Mouse (Mus musculus): ENCODE data around the gene Ranbp6.

Ranbp6 gene

DNA sequence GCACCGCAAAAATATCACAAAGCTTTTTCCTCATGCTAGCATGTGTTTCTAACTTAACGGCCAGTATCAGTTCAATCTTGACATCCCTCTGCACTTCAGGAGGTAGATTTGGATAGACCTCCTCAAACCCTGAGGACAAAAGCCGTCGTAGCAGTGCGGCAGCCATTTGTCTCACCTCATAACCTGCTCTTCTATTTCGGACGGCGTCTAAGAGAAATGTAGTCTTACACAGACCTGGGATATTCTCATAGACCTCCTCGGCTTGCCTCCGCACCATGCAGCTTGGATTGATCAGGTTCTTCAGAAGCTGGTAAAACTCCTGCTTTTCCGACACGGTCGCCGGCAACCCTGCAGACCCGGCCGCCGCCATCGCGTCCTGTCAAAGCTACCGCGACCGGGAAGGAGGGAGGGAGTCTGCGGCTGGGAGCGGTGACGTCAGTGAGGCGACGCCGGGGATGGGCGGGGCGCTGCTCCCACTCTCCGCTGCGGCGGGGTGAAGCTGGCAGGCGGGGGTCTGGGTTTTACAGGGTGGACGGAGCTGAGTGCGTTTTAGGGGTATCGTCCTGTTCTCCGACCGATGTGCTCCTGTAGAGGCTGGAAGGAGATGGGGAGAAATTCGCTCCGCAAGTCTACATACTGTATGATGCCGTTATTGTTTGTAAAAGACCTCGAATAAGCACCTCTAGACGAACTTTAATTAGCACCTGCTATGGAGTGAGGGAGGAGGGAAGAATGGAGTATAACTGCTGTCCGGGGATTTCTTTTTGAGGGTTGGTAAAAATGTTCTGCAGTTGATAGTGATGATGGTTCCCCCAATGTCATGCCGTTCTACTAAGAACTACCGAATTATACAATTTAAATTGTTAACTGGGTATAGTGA is at the start of gene Ranbp6:
Ranbp6 (minus strand) TSS at position 394 of the 880 bp plus-strand sequence.
- peak; percentile 85 to 89 for DNase-seq (ENCODE audit: low spot score in 2 of 2)

DNA sequence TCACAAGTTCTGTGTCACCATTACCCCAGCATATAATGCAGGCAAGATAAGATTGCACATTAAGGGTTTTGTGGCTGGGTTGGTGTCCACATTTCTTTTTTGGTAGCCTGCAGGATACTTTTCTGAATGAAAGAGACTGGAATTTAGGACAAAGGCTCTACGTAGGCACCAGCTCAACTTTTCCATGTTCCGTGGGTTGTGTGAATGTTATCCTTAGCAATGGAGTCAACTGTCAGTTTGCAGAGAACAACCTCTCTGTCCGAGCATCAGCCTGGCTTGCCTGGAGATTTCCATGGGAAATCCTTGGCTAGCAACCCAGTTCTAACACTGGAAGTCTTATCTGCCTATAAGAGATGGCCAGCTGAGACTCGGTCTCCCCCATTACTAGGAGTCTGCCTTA is 48.0 kb upstream of the Ranbp6 start:
- no peak for DNase-seq (ENCODE audit: low spot score in 2 of 2)

DNA sequence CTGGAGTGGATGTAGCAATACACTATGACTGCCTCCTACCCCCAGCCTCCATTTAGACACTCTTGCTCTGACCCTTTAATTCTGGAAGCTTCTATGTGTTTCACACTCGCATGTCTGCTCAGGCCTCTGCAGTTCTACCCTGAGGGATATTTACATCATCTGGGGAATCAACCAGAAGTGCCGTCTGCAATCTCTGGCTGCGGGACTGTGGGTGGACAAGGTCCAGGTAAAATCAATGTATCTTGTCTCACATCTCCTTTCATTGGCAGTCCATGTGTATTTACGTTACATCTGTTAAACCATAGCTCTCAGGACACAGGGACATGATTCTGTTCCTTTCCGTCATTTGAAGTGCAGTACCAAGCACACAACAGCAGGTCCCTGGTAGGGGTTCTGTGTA is 44.5 kb upstream of the Ranbp6 start:
- no peak for DNase-seq (ENCODE audit: low spot score in 2 of 2)

DNA sequence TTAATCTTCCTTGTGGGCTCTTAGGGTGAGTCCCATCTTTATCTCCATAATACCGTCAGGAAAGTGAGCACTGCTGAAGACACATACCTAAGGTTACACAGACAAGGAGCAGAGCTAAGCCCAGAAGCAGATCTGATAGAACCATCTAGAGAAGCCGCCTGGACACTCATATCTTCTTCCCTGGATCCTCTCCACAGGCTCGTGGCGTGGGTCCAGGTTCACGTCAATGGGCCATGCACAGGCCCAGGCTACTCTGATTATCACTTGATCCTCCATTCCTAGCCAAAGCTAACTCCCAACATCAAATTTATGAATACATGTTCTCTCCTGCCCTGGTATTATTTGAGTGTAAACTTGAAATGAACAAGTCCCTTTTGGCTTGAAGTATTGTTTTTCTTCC is 40.9 kb upstream of the Ranbp6 start:
- DNase-seq (ENCODE audit: low spot score in 2 of 2): no peak

DNA sequence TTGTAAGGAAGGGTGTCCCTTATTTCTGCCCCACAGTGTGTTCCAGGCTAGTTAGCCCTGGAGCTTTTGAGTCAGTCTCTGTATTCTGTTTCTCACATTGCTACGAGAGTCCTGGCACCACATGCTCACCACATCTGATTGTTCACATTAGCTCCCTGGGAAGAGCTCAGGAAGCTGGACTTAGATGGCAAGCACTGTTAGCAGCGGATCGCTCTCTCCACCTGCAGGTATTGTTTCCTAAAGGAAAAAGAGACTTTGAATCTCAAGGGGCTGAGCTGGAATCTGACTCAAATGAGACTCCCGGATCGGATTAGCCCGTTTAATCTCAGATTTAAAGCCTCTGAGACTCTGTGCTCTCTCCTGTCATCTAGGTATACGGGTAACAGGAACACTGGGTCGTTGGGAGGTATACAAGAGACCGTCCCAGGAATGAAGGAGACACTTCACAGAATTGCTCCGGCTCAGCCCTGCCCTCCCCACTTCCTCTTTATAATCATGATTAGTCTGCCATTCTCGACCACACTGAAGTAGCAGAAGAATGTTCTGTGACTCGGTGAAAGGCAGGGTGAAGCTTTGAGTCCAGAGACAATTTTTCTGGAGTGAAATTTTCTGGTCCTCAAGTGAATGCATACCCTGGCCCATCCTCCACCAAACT is 38.4 kb upstream of the Ranbp6 start:
- no peak for DNase-seq (ENCODE audit: low spot score in 2 of 2)

DNA sequence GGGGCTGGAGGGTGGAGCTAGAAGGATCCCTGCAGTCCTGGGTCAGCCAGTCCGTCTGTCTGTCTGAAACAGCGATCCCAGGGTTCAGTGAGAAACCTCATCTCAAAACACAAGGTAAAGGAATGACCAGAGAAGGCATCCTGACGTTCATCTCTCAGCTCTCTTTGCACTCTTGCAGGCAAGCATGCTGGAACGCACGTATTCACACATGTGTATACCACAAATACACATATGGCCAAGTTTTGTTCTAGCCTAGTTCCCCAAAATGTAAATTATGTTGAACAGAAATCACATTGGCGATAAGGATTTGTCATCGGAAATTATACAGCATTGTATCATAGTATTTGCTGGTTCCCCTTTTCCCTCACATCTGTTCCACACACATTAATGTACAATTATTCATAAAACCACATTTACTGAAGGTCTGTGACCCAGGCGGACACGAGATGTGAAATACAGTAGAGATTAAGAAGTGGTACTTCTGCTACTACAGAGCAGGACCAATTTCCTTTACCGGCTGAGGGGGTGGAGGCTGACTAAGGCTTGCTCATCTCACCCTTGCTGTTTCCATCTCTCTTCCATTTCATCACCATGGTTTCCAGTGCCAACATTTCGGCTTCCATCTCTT is 37.3 kb upstream of the Ranbp6 start:
- no peak for DNase-seq (ENCODE audit: low spot score in 2 of 2)

DNA sequence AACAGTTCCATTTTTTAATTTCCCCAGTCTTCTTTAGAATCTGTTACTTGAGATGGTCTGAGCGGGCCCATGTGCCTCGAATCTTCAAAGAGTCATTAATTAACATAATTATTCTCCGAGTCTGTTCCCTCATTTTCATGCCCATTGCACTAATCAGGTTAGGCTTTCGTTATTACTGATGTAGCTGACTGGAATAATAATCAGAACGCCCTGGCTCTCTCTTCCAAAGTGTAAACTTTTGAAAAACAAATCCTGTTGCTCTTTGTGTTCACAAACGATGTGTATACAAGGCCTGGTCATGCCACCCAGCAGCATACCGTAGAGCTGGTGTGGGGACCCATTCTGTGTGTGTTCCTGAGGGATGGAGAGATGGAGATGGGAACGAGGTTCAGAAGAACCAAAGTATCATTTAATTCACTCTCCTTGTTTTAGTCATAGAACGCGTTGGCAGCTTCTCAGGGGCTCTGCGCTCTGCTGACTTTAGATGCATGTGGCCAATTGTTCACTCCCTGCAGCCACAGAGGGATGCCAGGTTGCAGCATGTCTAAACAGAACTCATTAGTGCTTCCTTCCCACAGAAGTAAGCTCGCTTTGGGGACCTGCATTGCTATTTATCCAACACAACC is 31.4 kb upstream of the Ranbp6 start:
- DNase-seq (ENCODE audit: low spot score in 2 of 2): no peak

DNA sequence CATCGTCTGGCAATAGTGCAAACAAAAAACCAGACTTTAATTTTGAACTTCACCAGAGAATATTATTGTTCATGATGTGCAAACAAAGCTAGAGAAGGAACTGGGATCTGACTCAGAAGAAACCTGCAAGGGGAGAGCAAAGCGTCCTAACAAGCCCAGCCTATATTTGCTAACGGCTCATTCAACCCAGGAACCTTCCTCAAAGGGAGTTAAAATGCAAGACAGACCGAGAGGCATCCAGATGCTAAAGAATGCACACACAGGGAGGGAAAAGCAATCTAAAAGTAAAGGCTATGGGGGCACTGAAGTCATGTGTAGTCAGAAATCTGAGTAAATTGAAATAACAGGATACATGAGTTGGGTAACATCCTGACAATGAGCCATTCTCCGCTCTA is 30.9 kb upstream of the Ranbp6 start:
- DNase-seq (ENCODE audit: low spot score in 2 of 2): no peak

DNA sequence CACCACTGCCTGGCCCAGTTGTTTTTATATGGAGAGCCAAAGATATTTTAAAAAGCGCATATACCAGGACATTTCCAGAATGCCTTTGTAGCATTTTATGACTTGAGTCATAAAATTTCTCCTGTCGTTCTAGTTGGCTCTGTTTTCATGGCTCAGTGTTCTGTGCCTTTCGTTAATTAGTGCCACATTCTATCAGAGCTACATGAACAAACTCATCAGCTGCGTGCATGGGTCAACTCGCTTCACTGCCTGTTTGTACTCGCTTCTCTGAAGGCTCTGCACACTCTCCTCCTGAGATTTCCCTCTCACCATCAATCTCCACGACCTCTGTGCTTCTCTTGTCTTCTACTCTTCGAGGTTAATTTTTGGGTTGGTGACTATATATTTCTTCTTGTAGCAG is 30.2 kb upstream of the Ranbp6 start:
- DNase-seq (ENCODE audit: low spot score in 2 of 2): no peak

DNA sequence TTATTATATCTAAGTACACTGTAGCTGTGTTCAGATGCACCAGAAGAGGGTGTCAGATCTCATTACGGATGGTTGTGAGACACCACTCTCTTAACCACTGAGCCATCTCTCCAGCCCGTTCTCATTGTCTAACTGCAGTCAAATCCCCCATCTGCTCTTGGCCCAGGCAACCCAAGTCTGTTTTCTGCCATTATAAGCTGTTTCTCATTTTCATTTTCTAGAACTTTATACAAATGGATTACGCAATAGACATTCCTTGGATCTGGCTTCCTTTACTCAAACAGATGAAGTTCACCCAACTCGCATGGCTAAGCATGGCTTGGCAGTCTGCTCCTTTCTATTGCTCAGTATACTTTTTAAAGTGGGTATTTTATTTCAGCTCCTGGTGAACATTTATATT is 27.9 kb upstream of the Ranbp6 start:
- no peak for DNase-seq (ENCODE audit: low spot score in 2 of 2)

DNA sequence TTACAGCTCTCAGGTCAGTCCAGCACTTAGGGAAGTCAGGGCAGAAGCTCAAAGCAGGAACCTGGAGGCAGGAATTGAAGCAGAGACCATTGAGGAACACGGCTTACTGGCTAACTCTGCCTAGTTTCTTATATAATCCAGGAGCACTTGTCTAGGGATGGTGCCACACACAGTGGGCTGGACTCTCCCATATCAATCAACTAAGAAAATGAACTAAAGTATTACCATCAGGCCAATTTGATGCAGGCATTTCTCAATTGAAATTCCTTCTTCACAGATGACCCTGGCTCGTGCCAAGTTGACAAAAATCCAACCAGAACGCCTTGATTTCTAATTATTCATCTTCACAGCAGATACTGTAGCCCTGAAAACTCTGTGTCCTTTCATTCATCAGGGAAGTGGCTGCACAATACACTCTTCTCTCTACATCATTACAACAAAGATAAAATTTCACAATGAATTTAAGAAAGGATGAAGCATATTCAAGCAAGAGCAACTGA is 25.9 kb upstream of the Ranbp6 start:
- no peak for DNase-seq (ENCODE audit: low spot score in 2 of 2)

DNA sequence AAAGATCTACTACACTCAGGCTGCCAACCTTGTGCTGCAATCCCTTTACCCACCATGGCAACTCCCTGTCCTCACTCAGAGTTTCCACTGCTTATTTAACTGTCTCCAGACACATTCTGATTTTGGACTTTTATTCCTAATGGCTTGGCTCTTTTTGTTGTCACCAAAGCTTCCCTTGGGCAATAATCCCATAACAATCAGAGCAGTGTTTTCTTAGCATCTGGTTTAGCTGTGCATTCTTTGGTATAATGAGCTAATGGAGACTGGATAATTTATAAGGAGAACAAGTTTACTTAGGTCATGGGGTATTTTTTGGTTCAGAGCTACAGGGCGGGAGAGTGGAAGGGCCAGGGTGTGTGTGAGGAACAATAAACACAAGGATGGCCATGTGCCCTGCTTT is 25.4 kb upstream of the Ranbp6 start:
- no peak for DNase-seq (ENCODE audit: low spot score in 2 of 2)

DNA sequence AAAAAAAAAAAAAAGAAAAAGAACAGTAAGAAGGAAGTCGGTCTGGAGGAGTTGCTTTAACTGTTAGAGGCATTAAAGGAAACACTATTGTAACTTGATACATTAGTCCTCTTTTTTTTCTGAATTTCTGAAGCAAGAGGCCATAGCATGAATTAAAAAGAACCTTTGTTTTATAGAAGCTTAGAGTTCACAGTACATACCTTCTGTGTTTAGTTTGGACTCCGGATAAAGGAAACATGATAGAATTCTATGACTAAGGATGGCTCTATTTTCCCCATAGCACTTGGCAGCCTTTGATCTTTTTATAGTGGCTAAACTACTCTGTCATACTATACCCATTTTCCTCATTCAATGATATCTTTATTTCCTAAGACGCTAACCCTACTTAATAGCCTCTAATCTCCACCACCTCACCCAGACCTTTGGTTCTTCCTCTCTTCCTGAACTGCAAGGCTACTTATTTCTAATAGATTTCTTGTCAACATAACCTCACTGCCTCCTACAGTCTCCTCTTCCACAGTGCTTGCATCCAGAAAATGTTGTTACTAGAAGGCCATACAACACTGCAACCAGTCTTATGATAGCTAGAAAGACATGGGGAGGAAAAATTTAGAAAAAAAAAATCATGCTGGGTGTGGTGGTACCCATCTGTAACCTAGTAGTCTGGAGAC is 22.7 kb upstream of the Ranbp6 start:
- DNase-seq (ENCODE audit: low spot score in 2 of 2): no peak

DNA sequence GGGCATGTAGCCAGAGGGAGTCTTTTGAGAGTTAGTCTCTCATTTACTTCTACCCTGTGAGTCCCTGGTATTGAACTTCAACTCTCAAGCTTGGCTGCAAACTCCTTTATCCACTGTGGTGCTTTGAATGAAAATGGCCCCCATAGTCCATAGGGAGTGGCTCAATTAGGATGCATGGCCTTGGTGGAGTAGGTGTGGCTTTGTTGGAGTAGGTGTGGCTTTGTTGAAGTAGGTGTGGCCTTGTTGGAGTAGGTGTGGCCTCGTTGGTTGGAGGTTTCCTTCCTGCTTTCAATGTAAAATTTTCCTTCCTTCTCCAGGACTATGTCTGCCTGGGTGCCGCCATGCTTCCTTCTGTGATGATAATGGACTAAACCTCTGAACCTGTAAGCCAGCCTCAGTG is 18.1 kb upstream of the Ranbp6 start:
- no peak for DNase-seq (ENCODE audit: low spot score in 2 of 2)

DNA sequence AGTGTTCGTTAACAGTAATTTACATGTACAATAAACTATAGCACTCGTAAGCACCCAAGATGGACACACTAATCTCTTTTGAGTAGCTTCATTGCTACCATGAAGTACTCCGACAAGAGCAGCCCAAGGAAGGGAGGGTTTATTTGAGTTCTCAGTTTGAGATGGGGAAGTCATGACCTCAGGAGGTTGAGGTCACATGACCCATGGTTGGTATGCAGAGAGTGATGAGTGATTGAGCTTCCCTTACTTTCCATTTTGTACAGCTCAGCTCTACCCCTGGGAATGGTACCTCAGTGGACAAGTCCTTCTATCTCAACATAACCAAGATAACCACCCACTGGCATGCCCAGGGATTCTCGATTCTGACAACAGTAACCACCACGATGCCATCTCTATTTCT is 15.8 kb upstream of the Ranbp6 start:
- DNase-seq (ENCODE audit: low spot score in 2 of 2): no peak

DNA sequence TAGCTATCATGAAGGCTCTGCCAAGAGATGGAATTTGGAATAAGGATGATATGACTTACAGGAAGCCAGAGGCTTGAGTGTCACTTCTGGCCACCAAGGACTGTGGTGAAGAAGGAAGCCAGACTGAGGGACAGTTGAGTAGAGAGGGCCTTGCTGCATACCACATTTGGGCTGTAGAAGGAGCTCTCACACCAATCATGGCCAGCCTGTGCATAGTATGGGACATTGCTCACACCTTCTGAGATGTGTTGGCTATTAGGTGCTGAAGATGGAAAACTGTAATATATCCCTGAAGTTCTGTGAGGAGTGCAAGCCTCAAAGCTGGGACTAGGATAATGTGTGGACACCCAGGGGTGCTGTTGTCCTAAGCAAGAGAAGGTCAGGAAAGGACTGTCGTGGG is 13.9 kb upstream of the Ranbp6 start:
- DNase-seq (ENCODE audit: low spot score in 2 of 2): peak in 1 of 2 experiments; percentile 21

DNA sequence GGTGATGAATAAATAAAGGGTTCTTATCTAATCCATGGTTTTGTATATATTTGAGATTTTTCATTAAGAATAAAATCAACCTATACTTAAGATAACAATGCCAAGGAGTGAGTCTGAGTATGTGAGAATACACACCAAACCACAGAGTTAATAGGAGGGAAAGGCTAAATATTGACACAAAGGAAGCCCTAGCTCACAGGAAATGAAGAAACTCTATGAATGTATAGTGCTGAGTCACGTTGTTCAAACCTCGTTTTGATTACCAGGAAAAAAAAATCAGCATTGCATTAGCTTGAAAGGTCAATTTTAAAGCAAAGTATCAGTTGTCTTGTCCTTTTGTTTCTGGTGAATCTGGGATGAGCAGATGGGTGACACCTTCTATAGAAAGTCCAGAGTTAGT is 12.2 kb upstream of the Ranbp6 start:
- no peak for DNase-seq (ENCODE audit: low spot score in 2 of 2)

DNA sequence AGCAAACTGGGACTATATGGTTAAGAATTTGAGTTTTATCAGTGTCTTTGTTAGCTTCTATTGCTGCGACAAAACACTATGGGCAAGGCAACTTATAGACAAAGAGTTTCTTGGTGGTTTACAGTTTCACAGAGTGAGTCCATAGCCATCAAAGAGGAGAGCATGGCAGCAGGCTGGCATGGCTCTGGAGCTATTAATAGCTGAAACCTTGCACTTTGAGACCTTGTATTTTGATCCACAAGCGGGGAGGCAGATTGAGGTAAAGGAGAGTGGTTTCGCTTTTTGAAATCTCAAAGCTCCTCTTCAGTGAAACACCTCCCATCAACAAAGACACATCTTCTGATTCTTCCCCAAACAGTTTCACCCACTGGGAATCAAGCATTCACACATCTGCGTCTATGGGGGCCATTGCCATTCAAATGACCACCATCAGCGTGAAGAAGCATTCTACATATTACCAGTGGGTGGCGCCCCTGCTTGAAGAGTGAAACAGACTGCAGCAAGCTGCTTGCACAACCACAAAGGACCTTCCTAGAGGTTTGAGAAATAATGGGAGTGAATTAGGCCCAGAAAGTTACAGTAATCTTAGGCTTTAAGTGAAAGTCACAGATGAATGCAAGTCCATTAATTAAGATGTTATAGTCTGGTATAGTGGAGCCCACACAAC is 11.4 kb upstream of the Ranbp6 start:
- DNase-seq (ENCODE audit: low spot score in 2 of 2): no peak

DNA sequence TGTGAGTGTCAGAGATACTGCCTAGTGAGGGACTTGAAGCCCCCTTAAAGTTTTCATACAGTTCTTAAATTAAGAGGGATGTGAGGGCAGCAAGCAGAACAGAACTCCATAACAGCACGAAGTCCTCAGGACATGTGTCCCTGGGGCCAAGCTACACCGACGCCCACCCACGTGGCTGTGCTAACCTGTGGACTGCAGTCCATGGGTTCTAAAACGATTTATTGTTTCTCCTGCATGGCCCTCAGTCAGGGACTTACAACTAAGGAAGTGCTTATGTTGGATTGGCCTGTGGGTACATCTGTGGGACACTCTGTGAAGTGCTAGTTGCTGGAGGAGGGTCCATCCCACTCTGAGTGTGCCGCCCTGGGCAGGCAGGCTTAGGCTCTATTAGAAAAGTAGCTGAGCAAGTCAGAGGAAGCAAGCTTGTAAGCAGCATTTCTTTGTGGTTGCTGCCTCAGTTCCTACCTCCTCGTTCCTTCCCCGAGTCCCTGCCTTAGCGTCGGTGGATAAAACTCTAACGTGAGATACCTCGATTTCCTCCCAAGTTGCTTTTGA is 10.8 kb upstream of the Ranbp6 start:
- DNase-seq (ENCODE audit: low spot score in 2 of 2): no peak

DNA sequence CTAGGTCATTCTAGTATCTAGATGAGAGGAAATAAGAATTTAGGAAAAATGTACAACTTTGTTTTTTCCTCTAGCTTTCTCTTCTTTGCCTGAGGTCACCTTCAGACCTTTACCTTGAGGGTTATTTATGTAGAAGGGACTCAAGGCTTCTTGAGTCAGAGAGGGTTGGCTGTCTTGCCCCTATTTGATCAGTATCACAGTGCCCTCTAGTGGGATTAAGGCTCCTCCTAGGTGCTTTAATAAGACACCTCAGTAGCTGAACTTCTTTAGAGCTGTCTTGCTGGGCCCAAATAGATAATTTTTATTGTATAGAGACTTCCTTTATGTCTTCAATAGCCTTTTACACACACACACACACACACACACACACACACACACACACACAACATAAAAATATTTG is 8.2 kb upstream of the Ranbp6 start:
- DNase-seq (ENCODE audit: low spot score in 2 of 2): no peak

DNA sequence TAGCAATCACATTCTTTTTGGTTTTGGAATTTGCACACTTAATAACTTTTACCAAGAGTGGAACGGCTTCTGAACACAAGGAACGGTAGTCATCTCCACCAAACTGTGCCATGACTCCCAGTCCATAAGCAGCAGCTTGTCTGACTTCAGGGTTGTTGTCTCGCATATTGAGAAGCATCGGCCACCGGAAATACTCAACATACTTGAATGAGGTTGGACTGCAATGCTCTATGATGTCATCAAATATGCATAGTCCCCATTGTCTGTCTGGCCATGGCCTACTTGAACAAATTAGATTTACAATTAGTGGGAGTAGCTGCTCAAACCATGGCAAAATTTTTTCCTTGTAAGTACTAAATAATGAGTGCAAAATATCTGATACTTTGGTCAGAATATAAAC is 2.8 kb downstream of the Ranbp6 start:
- no peak for DNase-seq (ENCODE audit: low spot score in 2 of 2)

Measured in frontal cortex, postnatal 25 days (tissue).